Mouse (Mus musculus) induced T-regulatory cell, adult 2 months (primary cell): ENCODE measurements around the gene Pdcl.

Experiments used
- DNase-seq: peaks from one replicate; pipeline ENCODE4 v3.0.0-alpha.2; 2012; ENCODE audit warnings: low read depth

Gene Pdcl

GRCm38 (mm10) chr2:37358633-37359540, at the start of gene Pdcl:
Gene Pdcl (minus strand): TSS chr2:37359332.
- peak; percentile 97 for DNase-seq

DNA sequence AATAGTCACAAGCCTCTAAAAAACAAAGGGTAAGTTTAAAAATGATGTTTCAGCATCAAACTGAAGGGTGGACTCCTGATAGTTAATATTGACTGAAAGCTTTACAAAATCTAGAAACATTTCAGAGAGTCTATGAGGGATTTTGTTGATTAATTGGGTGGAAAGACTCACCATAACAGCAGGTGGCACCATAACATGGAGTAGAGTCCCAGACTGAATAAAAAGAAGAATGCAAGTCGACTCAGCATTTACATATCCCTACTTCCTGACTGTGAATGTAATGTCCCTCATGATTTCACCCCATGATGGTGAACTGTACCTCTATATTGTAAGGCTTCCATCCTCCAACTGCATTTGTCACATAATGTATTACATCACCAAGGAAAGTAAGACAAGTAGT, 36.4 kb upstream of the Pdcl start:
- DNase-seq = peak; percentile 32

DNA sequence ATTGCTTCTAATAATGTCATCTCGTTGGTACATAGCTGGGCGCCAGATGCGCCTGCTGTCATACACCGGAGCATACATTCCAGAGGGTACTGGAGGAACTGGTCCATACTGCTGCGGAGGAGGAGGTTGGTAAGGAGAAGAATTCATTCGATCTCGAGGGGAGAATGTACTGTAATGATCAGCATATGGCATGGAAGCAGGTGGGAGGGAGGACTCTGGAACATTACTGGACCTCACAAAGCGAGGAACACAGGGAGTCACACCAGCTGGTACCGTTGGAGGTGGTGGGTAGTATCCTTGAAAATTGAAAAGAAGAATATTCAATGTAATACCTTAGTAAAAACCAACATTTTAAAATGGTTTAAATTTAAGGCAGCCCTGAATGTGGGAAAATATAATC, 23.8 kb upstream of the Pdcl start:
- no peak for DNase-seq

DNA sequence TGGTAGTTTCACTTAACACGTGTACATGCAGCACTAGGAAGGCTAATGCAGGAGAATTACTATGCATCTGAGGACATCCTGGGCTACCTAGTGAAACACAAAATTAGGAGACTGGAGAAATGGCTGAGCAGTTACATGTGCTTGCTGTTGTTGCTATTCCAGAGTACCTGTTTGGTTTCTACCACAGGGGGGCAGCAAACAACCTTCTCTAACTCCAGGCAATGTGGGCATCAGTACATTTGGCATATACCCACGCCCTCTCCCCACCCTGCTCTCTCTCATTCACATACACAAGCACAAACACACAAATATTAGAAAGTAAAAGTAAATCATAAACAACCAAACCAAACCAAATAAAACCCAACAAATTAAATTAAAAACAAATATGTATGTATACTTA, 21.1 kb upstream of the Pdcl start:
- DNase-seq = peak; percentile 82

DNA sequence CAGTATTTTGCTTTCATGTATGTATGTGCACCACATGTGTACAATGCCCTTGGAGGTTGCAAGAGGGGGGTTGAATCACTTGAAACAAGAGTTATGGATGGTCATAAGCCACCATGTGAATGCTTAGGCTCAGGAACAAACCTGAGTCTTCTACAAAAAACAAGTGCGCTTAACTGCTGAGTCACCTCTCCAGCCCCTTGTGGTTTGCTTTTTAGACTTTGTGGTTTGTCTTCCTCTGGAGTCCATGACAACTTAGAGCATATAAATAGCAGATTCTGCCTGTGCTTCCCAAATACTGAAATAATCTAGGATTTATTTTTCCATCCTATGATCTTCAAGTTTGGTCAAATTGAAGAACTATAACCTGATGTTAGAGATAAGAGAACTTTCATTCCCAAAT, 16.9 kb upstream of the Pdcl start:
- no peak for DNase-seq

DNA sequence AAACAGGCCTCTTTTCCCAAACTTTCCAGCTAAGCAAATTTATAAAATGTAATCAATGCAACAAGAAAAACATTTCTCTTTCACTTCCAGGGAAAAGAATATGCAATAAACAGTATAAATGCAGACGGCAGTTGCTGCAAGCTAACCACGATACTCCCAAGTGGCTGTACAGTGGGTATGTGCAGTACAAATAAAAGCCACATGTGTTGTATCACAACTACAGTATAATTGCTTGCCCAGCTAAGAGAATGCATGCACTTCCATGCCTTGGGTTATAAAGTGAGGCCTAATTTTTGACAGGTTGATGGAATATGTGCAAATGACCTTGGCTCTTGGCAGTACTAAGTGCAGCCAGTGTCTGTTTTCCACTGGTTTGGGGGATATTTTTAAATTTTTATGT, 11.5 kb upstream of the Pdcl start:
- DNase-seq = no peak

DNA sequence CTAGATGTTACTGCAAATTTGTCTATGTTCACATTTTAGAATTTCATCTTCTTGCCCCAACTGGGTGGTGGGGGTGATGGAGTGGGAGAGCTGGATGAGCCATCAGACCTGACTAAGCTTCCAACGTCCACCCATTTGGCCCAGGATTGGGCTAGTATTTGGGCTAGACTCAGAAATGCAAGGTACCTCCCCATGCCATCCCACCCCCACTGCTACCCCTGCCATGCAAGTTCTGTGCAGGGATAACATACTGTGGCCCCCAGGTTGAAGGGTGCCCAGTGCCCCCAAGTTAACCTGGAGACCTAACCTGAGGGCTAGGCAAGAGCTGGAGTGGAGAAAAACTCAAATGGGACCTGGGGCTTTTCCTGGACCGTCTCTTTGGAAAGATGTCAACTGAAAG, 776 bp upstream of the Pdcl start:
- DNase-seq = no peak

GRCm38 (mm10) chr2:37355571-37355970, 3.6 kb downstream of the Pdcl start:
- DNase-seq = no peak

GRCm38 (mm10) chr2:37351671-37352070, 7.5 kb downstream of the Pdcl start:
- no peak for DNase-seq

- DNase-seq = peak; percentile 38
Observed at GRCm38 (mm10) chr2:37338497-37339187, 20.5 kb downstream of the Pdcl start.

GRCm38 (mm10) chr2:37333321-37333720, 25.8 kb downstream of the Pdcl start:
- DNase-seq = no peak

GRCm38 (mm10) chr2:37326215-37326614, 32.9 kb downstream of the Pdcl start, which contains the start of gene Olfr368:
Gene Olfr368 (plus strand): TSS chr2:37326515.
- no peak for DNase-seq
